Comparison of ENCODE assay signal across 16 mouse cellular contexts in genomic region chr5:16065816-16066215, GRCm38 (mm10).
"Had no signal": no experiment of that assay in that cellular context is flagged by ENCODE, and none has a peak within 500 bp of the region (broad histone marks: within the 10 kb centered on the region; RNA-seq: fewer than 3 reads in every experiment).

No protein-coding gene starts in this region.

- H3K36me3 ChIP-seq: liver, embryonic 15.5 days; midbrain, embryonic 10.5 days; midbrain, embryonic 15.5 days; neural tube, embryonic 15.5 days; stomach, embryonic 15.5 days had no signal

- H3K4me1 ChIP-seq: liver, embryonic 15.5 days; stomach, embryonic 15.5 days had no signal

- H3K4me2 ChIP-seq: liver, embryonic 11.5 days; liver, embryonic 15.5 days; midbrain, embryonic 15.5 days; neural tube, embryonic 15.5 days; stomach, embryonic 15.5 days had no signal

- DNase-seq: kidney, adult 8-10 months; kidney, postnatal 4 days; layer of hippocampus, postnatal 36 days; lung, adult 2 months; lung, postnatal 36 days; thymus, adult 2 months; thymus, postnatal 25 days had no signal

- H3K9me3 ChIP-seq: liver, embryonic 15.5 days; midbrain, embryonic 10.5 days; midbrain, embryonic 15.5 days; neural tube, embryonic 15.5 days; stomach, embryonic 15.5 days had no signal

- H3K27me3 ChIP-seq: liver, embryonic 15.5 days; midbrain, embryonic 15.5 days; neural tube, embryonic 15.5 days; stomach, embryonic 15.5 days had no signal

- H3K4me3 ChIP-seq: liver, embryonic 15.5 days; midbrain, embryonic 10.5 days; midbrain, embryonic 15.5 days; neural tube, embryonic 15.5 days; stomach, embryonic 15.5 days had no signal

- ATAC-seq: intestine, postnatal 0 days; lung, postnatal 0 days; midbrain, embryonic 15.5 days had no signal

- H3K27ac ChIP-seq: kidney, postnatal 0 days; liver, embryonic 15.5 days; midbrain, embryonic 10.5 days; midbrain, embryonic 15.5 days; neural tube, embryonic 15.5 days; stomach, embryonic 15.5 days had no signal

- H3K9ac ChIP-seq: liver, embryonic 15.5 days; midbrain, embryonic 15.5 days; neural tube, embryonic 15.5 days; stomach, embryonic 15.5 days had no signal
